Mouse (Mus musculus) heart, embryonic 11.5 days (tissue): ENCODE measurements around the gene Igf1r. TPM values are rescaled to one million over a fixed set of nuclear protein-coding genes. Genes with fewer than 3 reads are reported as not detected.
A peak's percentile ranks its signal among the peaks of the same experiment; 100 is the strongest.

Source experiments
- ATAC-seq: fragments of 200-750 bp; cut with Nextera tagmentation; replicated peaks from 2 replicates; pipeline ENCODE4 v1.8.0; 2017; ENCODE audit warnings: moderate library complexity; ENCODE audit not compliant: insufficient number of reproducible peaks, low FRiP score, low TSS enrichment
- H3K27ac ChIP-seq: fragments of 300-500 bp; sonication (generic); 2 replicates; pipeline ENCODE4 v1.5.1; 2014; ENCODE audit warnings: mild to moderate bottlenecking, low read depth, low read length
- H3K27me3 ChIP-seq: fragments of 300-500 bp; sonication (generic); 2 replicates; pipeline ENCODE4 v1.6.1; 2014; ENCODE audit warnings: mild to moderate bottlenecking, low read length, mixed read lengths; ENCODE audit not compliant: control insufficient read depth, insufficient read depth
- H3K36me3 ChIP-seq: fragments of 300-500 bp; sonication (generic); 2 replicates; pipeline ENCODE4 v1.6.1; 2014; ENCODE audit warnings: mild to moderate bottlenecking, low read length, moderate library complexity, mixed read lengths; ENCODE audit not compliant: control insufficient read depth, insufficient read depth
- H3K4me1 ChIP-seq: fragments of 300-500 bp; sonication (generic); 2 replicates; pipeline ENCODE4 v1.6.1; 2014; ENCODE audit warnings: low read length; ENCODE audit not compliant: control insufficient read depth, insufficient read depth
- H3K4me2 ChIP-seq: fragments of 300-500 bp; sonication (generic); 2 replicates; pipeline ENCODE4 v1.6.1; 2014; ENCODE audit warnings: mild to moderate bottlenecking, moderate library complexity
- H3K4me3 ChIP-seq: fragments of 300-500 bp; sonication (generic); 2 replicates; pipeline ENCODE4 v1.5.1; 2014; ENCODE audit warnings: low read depth, low read length
- H3K9ac ChIP-seq: fragments of 300-500 bp; sonication (generic); 2 replicates; pipeline ENCODE4 v1.6.1; 2014; ENCODE audit warnings: mild to moderate bottlenecking, low read depth, low read length, moderate library complexity
- H3K9me3 ChIP-seq: fragments of 300-500 bp; sonication (generic); replicated peaks from 2 replicates; pipeline ENCODE4 v1.6.1; 2016; ENCODE audit warnings: low read length; ENCODE audit not compliant: control insufficient read depth
- WGBS: fragments of 180-500 bp; shearing (Covaris S2); extraction: QIAGEN DNeasy Blood & Tissue Kit; methylation state at CpG from one replicate; pipeline ENCODE4 v1.1.7; 2014; ENCODE audit not compliant: insufficient replicate concordance; 5-methylcytosine and 5-hydroxymethylcytosine counted together
- polyA plus RNA-seq: library from polyadenylated mRNA; unstranded; fragments of >200 nt; fragmentation: Nextera tagmentation; extraction: Ambion mirVana; gene quantifications from 2 replicates; pipeline ENCODE4 v1.2.1, GENCODE M21; 2014

Igf1r gene
- polyA plus RNA-seq, 1 experiment from 2014 or later: 19.3 TPM

DNA sequence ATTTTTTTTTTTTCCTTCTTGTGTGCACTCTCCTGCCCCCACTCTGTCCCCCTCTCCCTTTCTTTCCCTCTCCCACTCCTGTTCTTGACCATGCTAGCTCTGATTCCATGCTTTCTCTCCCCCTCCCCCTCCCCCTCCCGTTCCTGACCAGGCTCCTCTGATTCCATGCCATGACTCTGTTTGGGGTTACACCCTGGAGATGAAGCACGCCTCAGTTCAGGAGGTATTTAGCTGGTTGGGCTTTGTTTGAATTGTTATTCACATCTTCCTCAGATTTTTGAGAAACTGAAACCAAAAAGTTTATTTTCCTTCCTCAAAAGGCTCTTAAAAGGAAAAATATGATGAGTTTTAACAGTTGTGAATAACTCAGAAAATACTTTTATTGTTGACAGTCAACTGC is 101.9 kb downstream of the Igf1r start:
- Histone ChIP-seq H3K9ac (no peak overlapping the region), H3K27me3 (no peaks in the 10 kb centered on the region), H3K4me2 (no peak overlapping the region), H3K36me3 (no peaks in the 10 kb centered on the region), H3K4me1 (peaks cover 16% of the 10 kb centered on the region), H3K9me3 (no peaks in the 10 kb centered on the region), H3K27ac (no peak overlapping the region), H3K4me3 (no peak overlapping the region)
- no peak for ATAC-seq
- 30% methylated on average over 2 of the region's 2 CpGs for WGBS

DNA sequence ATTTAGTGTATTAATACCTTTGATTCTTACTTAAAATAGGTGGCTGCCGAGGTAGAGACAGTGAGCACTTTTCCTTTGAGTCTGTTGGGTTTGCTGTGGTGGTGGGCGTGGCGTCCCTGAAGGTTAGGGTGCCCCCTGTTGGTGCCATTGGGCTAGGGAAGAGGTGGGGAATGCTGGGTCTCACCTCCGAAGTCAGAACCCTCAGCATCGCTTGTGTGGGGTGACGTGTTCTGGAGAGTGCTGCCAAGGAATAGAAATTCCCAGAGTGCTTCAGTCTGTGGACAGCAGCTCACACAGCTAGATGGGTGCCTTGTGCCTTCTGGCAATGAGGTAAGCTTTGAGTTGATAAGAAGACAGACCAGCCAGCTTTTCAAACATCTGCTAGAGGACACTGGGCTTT is 102.3 kb downstream of the Igf1r start:
- Histone ChIP-seq H3K27ac (no peak overlapping the region), H3K27me3 (no peaks in the 10 kb centered on the region), H3K4me1 (peaks cover 16% of the 10 kb centered on the region), H3K4me2 (no peak overlapping the region), H3K9ac (0 out of 2 replicates have a peak overlapping the region, but pooled peaks have one; percentile 3), H3K4me3 (no peak overlapping the region), H3K36me3 (no peaks in the 10 kb centered on the region), H3K9me3 (no peaks in the 10 kb centered on the region)
- 72% methylated on average over 6 of the region's 6 CpGs for WGBS
- ATAC-seq: no peak

DNA sequence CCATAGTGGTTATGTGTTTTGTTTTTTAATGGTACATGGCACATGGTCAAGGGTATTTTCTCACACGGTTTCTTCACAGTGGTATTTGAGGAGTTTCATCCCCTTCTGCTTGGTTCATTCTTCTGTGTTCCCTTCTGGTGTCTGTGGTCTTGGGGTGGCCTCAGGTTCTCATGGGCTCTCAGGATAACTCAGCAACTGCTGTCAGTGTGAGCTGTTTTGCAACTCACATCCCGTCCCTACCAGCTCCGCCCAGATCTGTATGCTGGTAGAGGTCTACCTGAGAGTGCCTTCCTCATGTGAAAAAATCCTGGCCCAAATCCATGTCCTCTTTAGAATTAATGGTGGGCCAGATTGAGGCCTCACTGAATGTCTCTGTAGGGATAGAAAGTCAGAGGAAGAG is 104.4 kb downstream of the Igf1r start:
- peaks cover 23% of the 10 kb centered on the region for H3K4me1 ChIP-seq
- H3K4me3 ChIP-seq: no peak overlapping the region
- 79% methylated on average over 3 of the region's 3 CpGs for WGBS
- H3K27ac ChIP-seq: no peak overlapping the region
- no peak overlapping the region for H3K4me2 ChIP-seq
- H3K36me3 ChIP-seq: no peaks in the 10 kb centered on the region
- ATAC-seq: no peak
- no peaks in the 10 kb centered on the region for H3K27me3 ChIP-seq
- no peaks in the 10 kb centered on the region for H3K9me3 ChIP-seq
- H3K9ac ChIP-seq: no peak overlapping the region

- H3K4me1 ChIP-seq: peaks cover 25% of the 10 kb centered on the region
- no peaks in the 10 kb centered on the region for H3K9me3 ChIP-seq
- no peak overlapping the region for H3K9ac ChIP-seq
- H3K4me3 ChIP-seq: no peak overlapping the region
- WGBS: 78% methylated on average over 6 of the region's 6 CpGs
- no peaks in the 10 kb centered on the region for H3K27me3 ChIP-seq
- no peak for ATAC-seq
- no peaks in the 10 kb centered on the region for H3K36me3 ChIP-seq
- no peak overlapping the region for H3K27ac ChIP-seq
- no peak overlapping the region for H3K4me2 ChIP-seq
Observed at GRCm38 (mm10) chr7:68059690-68060089, 107.1 kb downstream of the Igf1r start.

- H3K27ac ChIP-seq: no peak overlapping the region
- no peak overlapping the region for H3K4me3 ChIP-seq
- no peaks in the 10 kb centered on the region for H3K9me3 ChIP-seq
- WGBS: 75% methylated on average over 9 of the region's 9 CpGs
- no peaks in the 10 kb centered on the region for H3K27me3 ChIP-seq
- no peak overlapping the region for H3K4me2 ChIP-seq
- H3K4me1 ChIP-seq: peaks cover 26% of the 10 kb centered on the region
- ATAC-seq: no peak
- H3K9ac ChIP-seq: no peak overlapping the region
- no peaks in the 10 kb centered on the region for H3K36me3 ChIP-seq
Observed at GRCm38 (mm10) chr7:68061434-68061833, 108.8 kb downstream of the Igf1r start.

DNA sequence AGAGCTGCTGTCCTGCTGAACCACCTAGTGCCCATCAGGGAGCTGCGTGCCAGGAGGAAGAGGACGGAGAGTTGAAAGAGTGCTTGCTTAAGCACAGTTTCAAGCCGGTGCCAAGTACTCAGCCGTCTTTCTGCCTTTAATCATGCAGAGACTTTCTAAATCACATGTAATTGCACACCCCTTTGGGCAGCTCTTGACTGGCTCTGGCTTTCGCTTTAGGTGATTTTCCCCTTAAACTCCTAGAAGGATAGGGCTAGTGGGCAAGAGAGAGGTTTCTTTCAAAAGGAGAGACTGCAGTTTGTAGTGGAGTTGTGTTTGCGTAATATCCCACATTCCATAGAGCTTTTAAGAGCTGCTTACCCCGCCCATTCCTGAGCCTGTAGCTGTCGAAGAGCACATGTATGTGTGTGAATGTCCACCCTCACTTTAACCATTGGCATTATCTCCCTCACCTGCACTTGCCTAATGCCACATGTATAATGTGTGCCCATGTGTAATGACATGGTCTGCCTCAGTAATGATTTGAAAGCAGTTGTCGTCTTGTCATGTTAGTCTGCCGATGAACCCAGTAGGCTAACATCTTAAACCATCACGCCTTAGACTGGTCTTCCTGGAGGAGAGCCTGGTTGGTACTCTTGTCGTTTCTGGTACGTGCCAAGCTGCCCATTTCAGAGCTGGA is 109.7 kb downstream of the Igf1r start:
- no peaks in the 10 kb centered on the region for H3K27me3 ChIP-seq
- H3K4me1 ChIP-seq: peaks cover 26% of the 10 kb centered on the region
- no peak overlapping the region for H3K4me2 ChIP-seq
- no peak for ATAC-seq
- no peak overlapping the region for H3K9ac ChIP-seq
- no peaks in the 10 kb centered on the region for H3K9me3 ChIP-seq
- no peaks in the 10 kb centered on the region for H3K36me3 ChIP-seq
- H3K27ac ChIP-seq: no peak overlapping the region
- WGBS: 75% methylated on average over 13 of the region's 13 CpGs
- no peak overlapping the region for H3K4me3 ChIP-seq

DNA sequence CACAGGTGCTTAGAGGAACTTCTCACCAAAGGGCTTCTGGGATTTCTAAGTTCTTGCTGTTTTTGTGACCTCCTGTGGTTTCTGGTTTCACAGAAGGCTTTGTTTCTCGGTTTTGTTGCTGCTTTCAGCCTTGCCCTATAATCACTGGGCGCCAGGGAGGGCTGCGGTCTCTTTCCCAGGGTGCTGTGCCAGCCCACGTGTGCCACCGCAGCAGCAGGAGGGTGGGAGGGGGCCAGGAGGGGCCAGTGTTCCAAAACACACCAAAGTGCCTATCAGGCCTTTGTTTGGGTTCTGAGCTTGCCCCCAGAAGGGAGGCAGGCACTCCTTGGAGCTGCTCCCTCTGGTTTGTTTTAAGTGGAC is 110.2 kb downstream of the Igf1r start:
- ATAC-seq: no peak
- Histone ChIP-seq H3K27ac (no peak overlapping the region), H3K4me1 (peaks cover 23% of the 10 kb centered on the region), H3K9me3 (no peaks in the 10 kb centered on the region), H3K36me3 (no peaks in the 10 kb centered on the region), H3K9ac (no peak overlapping the region; the same call in 1 of the 2 replicates), H3K4me2 (no peak overlapping the region), H3K27me3 (no peaks in the 10 kb centered on the region), H3K4me3 (no peak overlapping the region)
- 65% methylated on average over 5 of the region's 5 CpGs for WGBS

GRCm38 (mm10) chr7:68063711-68064110 is 111.1 kb downstream of the Igf1r start:
- Histone ChIP-seq H3K4me2 (no peak overlapping the region), H3K27ac (no peak overlapping the region), H3K9ac (no peak overlapping the region), H3K4me1 (peaks cover 24% of the 10 kb centered on the region), H3K27me3 (no peaks in the 10 kb centered on the region), H3K9me3 (no peaks in the 10 kb centered on the region), H3K36me3 (no peaks in the 10 kb centered on the region), H3K4me3 (no peak overlapping the region)
- no peak for ATAC-seq
- WGBS: 92% methylated on average over 9 of the region's 9 CpGs

GRCm38 (mm10) chr7:68064120-68064519 is 111.5 kb downstream of the Igf1r start:
- ATAC-seq: no peak
- H3K27ac ChIP-seq: peak overlapping the region; percentile 32; the same call in 1 of the 2 replicates
- no peaks in the 10 kb centered on the region for H3K9me3 ChIP-seq
- no peaks in the 10 kb centered on the region for H3K36me3 ChIP-seq
- no peak overlapping the region for H3K4me3 ChIP-seq
- no peak overlapping the region for H3K4me2 ChIP-seq
- WGBS: 91% methylated on average over 8 of the region's 8 CpGs
- H3K27me3 ChIP-seq: no peaks in the 10 kb centered on the region
- peaks cover 28% of the 10 kb centered on the region for H3K4me1 ChIP-seq
- H3K9ac ChIP-seq: no peak overlapping the region
